Mouse (Mus musculus) right cerebral cortex, postnatal 25 days (tissue): Measurements from ENCODE around the gene Clspn.

ENCODE experiments used
- DNase-seq: peaks from one replicate; pipeline ENCODE4 v3.0.0; 2022

The Clspn gene

DNA sequence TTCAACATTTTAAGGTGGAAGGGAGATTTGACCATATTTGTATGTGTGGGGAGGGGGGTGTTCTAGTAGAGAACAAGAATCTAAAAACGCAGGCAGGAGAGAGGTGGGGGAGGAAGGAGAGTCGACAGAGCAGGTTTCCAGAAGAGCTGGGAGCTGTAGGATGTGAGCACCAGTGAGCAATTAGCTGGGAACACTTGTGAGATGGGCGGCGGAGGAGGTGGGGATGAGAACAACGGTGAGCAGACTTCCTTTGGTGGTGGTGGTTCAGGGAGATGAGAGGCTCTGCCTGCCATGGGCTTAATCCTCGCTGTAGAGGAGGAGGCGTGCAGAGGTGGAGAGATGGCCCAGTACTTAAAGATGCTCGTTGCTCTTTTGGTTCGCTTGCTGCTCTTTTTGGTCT lies 85.2 kb downstream of the Clspn start:
- DNase-seq: peak; percentile 59
